Mouse (Mus musculus) forebrain, embryonic 14.5 days (tissue): Measurements from ENCODE around the gene Wdr78. TPM values are rescaled to one million over a fixed set of nuclear protein-coding genes. Genes with fewer than 3 reads are reported as not detected.

Experiments used
- ATAC-seq: fragments of 200-750 bp; cut with Nextera tagmentation; 2 replicates; pipeline ENCODE4 v1.8.0; 2017; ENCODE audit warnings: mild to moderate bottlenecking, moderate library complexity
- DNase-seq: peaks from one replicate; pipeline ENCODE4 v3.0.0-alpha.2; 2015; ENCODE audit warnings: low spot score
- H3K27ac ChIP-seq: fragments of 300-500 bp; sonication (generic); 2 replicates; pipeline ENCODE4 v1.5.1; 2014; ENCODE audit warnings: low read depth, mild to moderate bottlenecking, control low read depth, low read length, moderate library complexity
- H3K27me3 ChIP-seq: fragments of 300-500 bp; sonication (generic); replicated peaks from 2 replicates; pipeline ENCODE4 v1.6.1; 2014; ENCODE audit warnings: low read length, control low read depth, mixed read lengths; ENCODE audit not compliant: control insufficient read depth, insufficient read depth
- H3K36me3 ChIP-seq: fragments of 300-500 bp; sonication (generic); 2 replicates; pipeline ENCODE4 v1.6.1; 2014; ENCODE audit warnings: low read length, control low read depth; ENCODE audit not compliant: control insufficient read depth, insufficient read depth
- H3K4me1 ChIP-seq: fragments of 300-500 bp; sonication (generic); 2 replicates; pipeline ENCODE4 v1.6.1; 2014; ENCODE audit warnings: antibody characterized with exemption, low read length, control low read depth; ENCODE audit not compliant: control insufficient read depth, insufficient read depth
- H3K4me2 ChIP-seq: fragments of 300-500 bp; sonication (generic); 2 replicates; pipeline ENCODE4 v1.6.1; 2014; ENCODE audit warnings: mild to moderate bottlenecking, control low read depth, low read length
- H3K4me3 ChIP-seq: fragments of 300-500 bp; sonication (generic); 2 replicates; pipeline ENCODE4 v1.5.1; 2014; ENCODE audit warnings: low read depth, low read length, control low read depth
- H3K9ac ChIP-seq: fragments of 300-500 bp; sonication (generic); 2 replicates; pipeline ENCODE4 v1.6.1; 2014; ENCODE audit warnings: mild to moderate bottlenecking, low read length, control low read depth, moderate library complexity
- H3K9me3 ChIP-seq: fragments of 300-500 bp; sonication (generic); replicated peaks from 2 replicates; pipeline ENCODE4 v1.6.1; 2016; ENCODE audit warnings: low read length, control low read depth, mixed read lengths; ENCODE audit not compliant: control insufficient read depth
- WGBS: fragments of 180-500 bp; shearing (Covaris S2); extraction: QIAGEN DNeasy Blood & Tissue Kit; methylation state at CpG from one replicate; pipeline ENCODE4 v1.1.7; 2014; 5-methylcytosine and 5-hydroxymethylcytosine counted together
- polyA plus RNA-seq: library from polyadenylated mRNA; unstranded; fragments of >200 nt; fragmentation: Nextera tagmentation; extraction: Ambion mirVana; gene quantifications from 2 replicates; pipeline ENCODE4 v1.2.1, GENCODE M21; 2014

Wdr78 gene
- 3.4 and 5.3 TPM in 2 replicates for polyA plus RNA-seq

GRCm38 (mm10) chr4:103114184-103115111 is at the start of gene Wdr78, which contains the start of gene Mier1:
Gene Wdr78, minus strand, starts transcription at chr4:103114555.
Gene Mier1, plus strand, starts transcription at chr4:103114390.
- Histone ChIP-seq H3K4me2 (peak within 1 kb of the TSS; percentile 77), H3K27me3 (no peaks in the 10 kb centered on the region), H3K36me3 (0 out of 2 replicates have a peak, but pooled peaks cover 4% of the 10 kb centered on the region), H3K27ac (peak within 1 kb of the TSS; percentile 100), H3K4me1 (peaks cover 16% of the 10 kb centered on the region), H3K9me3 (no peaks in the 10 kb centered on the region), H3K9ac (peak within 1 kb of the TSS; percentile 85), H3K4me3 (peak within 1 kb of the TSS; percentile 79)
- WGBS, result under 1% methylated on average over 72 of the region's 90 CpGs
- DNase-seq (peak; percentile 98), ATAC-seq (peak; percentile 98)

- 93% methylated on average over 4 of the region's 4 CpGs for WGBS
Measured at GRCm38 (mm10) chr4:103158781-103159180, 44.4 kb upstream of the Wdr78 start.

DNA sequence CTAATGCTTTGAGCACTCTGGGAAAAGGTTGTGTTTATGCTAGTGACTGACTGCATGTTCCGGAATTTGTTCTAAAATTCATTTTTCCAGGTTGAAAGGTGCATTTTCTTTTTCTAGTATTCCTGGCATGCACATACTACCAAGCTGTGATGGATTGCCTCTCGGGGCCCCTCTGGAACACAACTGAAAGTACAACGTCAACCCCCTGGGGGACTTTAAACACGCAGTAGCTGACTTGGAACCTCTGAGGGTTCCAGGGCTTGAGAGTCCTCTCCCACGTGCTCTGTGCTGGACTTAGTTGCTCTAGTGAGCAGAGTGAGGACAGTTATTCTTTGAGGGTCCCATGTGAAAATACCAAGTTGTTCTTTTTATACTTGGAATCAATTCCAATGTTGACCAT is 37.6 kb upstream of the Wdr78 start:
- 92% methylated on average over 5 of the region's 5 CpGs for WGBS

More at GRCm38 (mm10) chr4:103158781-103159180, 44.4 kb upstream of the Wdr78 start:
- DNase-seq (no peak), ATAC-seq (no peak)
- H3K9me3 ChIP-seq, result no peaks in the 10 kb centered on the region
- no peak overlapping the region for H3K4me2 ChIP-seq
- H3K4me1 ChIP-seq, result no peaks in the 10 kb centered on the region
- peaks cover 62% of the 10 kb centered on the region for H3K36me3 ChIP-seq
- H3K27ac ChIP-seq, result no peak overlapping the region
- no peaks in the 10 kb centered on the region for H3K27me3 ChIP-seq
- no peak overlapping the region for H3K9ac ChIP-seq
- H3K4me3 ChIP-seq, result no peak overlapping the region

DNA sequence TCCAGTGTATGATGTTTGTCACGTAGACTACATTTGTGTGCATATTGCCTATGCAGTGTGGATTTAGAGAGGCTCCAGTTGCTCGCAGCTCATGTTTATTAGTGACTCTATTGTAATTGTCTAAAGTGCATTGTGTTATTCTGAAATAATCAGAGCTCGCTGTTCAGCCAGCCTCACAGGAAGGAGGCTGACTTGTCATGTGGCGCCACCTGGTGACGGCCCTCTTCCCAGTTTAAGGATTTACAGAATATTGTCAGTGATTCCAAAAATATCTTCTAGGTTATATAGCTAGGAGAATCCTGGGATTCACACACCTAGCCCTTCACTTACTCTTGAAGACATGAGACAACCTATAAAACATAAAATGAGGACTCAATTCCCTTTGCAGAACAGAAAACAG is 32.0 kb upstream of the Wdr78 start:
- Histone ChIP-seq H3K4me2 (no peak overlapping the region), H3K4me3 (no peak overlapping the region), H3K27me3 (no peaks in the 10 kb centered on the region), H3K27ac (no peak overlapping the region), H3K36me3 (peaks cover 53% of the 10 kb centered on the region), H3K9me3 (no peaks in the 10 kb centered on the region), H3K4me1 (no peaks in the 10 kb centered on the region), H3K9ac (no peak overlapping the region)
- WGBS, result 27% methylated on average over 5 of the region's 5 CpGs
- peak; percentile 55; the same call in 1 of the 2 replicates for ATAC-seq
- peak; percentile 84 for DNase-seq

More for the DNA sequence above, 37.6 kb upstream of the Wdr78 start:
- Histone ChIP-seq H3K4me3 (no peak overlapping the region), H3K27ac (no peak overlapping the region), H3K36me3 (peaks cover 66% of the 10 kb centered on the region), H3K9ac (no peak overlapping the region), H3K9me3 (no peaks in the 10 kb centered on the region), H3K27me3 (no peaks in the 10 kb centered on the region), H3K4me1 (no peaks in the 10 kb centered on the region), H3K4me2 (no peak overlapping the region)
- DNase-seq (no peak), ATAC-seq (no peak)

DNA sequence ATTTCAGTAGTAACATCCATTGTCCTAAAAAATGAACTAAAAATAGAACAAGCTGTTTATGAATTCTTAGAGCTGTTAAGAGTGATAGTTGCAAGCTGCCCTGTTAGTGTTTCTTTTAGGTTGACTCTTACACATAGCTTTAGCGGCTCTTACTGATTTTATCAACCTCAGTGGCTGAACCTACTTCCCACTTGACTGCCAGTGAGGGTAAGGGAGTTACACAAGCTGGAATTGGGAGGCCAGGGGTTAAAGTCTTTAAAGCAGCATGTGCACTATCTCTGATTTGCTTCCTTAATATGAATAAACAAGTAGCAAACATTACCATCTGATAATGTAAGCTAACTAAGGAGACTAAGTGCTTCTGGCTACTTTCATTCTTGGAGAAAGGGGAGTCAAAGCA is 22.6 kb upstream of the Wdr78 start:
- ATAC-seq (no peak), DNase-seq (no peak)
- Histone ChIP-seq H3K4me2 (no peak overlapping the region), H3K4me1 (no peaks in the 10 kb centered on the region), H3K9me3 (no peaks in the 10 kb centered on the region), H3K9ac (no peak overlapping the region), H3K36me3 (peaks cover 31% of the 10 kb centered on the region), H3K4me3 (no peak overlapping the region), H3K27ac (no peak overlapping the region), H3K27me3 (no peaks in the 10 kb centered on the region)
- WGBS, result 92% methylated on average over 1 of the region's 1 CpGs

DNA sequence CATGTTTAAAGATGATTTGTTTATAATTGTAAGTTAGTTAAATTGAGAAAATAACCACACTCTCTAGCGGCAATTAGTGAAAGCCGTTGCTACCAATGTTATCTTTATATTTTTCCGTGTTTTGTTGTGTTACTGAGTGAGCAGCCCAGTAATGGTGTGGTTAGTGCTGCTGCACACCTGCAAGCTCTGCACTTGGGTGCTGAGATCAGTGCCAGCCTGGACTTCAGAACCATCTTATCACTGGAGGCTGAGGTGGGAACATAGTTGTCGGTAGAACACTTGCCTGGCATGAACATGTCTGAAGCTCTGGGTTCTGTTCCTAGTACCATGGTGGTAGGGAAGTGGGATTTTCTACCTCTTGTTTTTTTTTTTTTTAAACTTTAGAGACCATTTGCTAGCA is 12.2 kb upstream of the Wdr78 start:
- no peak overlapping the region for H3K4me3 ChIP-seq
- no peak overlapping the region for H3K4me2 ChIP-seq
- H3K27ac ChIP-seq, result no peak overlapping the region
- H3K4me1 ChIP-seq, result no peaks in the 10 kb centered on the region
- no peaks in the 10 kb centered on the region for H3K27me3 ChIP-seq
- DNase-seq, result no peak
- H3K9me3 ChIP-seq, result no peaks in the 10 kb centered on the region
- no peak for ATAC-seq
- peaks cover 8% of the 10 kb centered on the region for H3K36me3 ChIP-seq
- H3K9ac ChIP-seq, result no peak overlapping the region
- WGBS, result 93% methylated on average over 4 of the region's 4 CpGs

DNA sequence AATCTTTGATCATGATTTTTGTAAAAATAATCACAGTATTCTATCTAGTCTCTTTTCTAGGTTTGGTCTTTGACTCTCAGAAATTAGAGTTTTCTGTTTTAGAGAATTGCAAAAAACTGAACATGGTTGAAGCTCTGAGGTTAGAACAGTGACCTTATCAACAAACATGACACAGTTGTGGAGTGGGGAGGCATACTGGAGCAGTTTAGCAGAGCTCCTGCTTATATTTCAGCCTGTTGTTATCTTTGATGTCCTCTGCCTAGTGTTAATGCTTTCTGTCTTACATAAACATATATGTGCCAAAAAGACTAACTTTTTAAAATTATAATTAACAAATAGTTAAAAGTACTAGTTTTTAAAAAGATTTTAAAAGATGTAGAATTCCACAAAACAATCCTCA is 9.3 kb upstream of the Wdr78 start:
- no peak overlapping the region for H3K27ac ChIP-seq
- no peak for DNase-seq

DNA sequence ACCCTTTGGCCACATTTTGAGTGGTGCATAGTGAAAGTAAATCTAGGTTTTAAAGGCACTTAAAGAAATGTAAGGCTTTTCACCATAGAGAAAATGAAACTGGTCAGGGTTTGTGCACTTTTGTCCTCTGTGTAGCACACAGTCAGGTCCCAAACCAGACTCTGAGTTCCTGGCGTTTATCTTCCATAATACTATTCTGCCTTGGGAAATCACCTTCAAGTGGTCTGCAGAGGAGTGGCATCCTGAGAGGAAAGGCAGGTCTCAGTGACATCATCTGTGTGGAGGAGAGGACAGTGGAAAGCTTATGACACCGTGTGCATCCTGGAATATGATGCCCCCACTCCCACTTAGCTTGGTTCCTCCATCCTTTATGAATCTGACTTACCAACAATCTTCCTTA is 8.7 kb upstream of the Wdr78 start:
- no peaks in the 10 kb centered on the region for H3K9me3 ChIP-seq
- no peak for DNase-seq
- peaks cover 9% of the 10 kb centered on the region; the same call in 1 of the 2 replicates for H3K4me1 ChIP-seq
- H3K27ac ChIP-seq, result no peak overlapping the region
- H3K4me2 ChIP-seq, result no peak overlapping the region
- no peak for ATAC-seq
- H3K9ac ChIP-seq, result no peak overlapping the region
- no peaks in the 10 kb centered on the region for H3K36me3 ChIP-seq
- no peak overlapping the region for H3K4me3 ChIP-seq
- no peaks in the 10 kb centered on the region for H3K27me3 ChIP-seq
- WGBS, result 77% methylated on average over 2 of the region's 2 CpGs

More for the DNA sequence above, 9.3 kb upstream of the Wdr78 start:
- H3K36me3 ChIP-seq, result no peaks in the 10 kb centered on the region
- H3K9ac ChIP-seq, result no peak overlapping the region
- peaks cover 9% of the 10 kb centered on the region; the same call in 1 of the 2 replicates for H3K4me1 ChIP-seq
- H3K27me3 ChIP-seq, result no peaks in the 10 kb centered on the region
- no peak for ATAC-seq
- H3K4me3 ChIP-seq, result no peak overlapping the region
- H3K4me2 ChIP-seq, result no peak overlapping the region
- no peaks in the 10 kb centered on the region for H3K9me3 ChIP-seq

DNA sequence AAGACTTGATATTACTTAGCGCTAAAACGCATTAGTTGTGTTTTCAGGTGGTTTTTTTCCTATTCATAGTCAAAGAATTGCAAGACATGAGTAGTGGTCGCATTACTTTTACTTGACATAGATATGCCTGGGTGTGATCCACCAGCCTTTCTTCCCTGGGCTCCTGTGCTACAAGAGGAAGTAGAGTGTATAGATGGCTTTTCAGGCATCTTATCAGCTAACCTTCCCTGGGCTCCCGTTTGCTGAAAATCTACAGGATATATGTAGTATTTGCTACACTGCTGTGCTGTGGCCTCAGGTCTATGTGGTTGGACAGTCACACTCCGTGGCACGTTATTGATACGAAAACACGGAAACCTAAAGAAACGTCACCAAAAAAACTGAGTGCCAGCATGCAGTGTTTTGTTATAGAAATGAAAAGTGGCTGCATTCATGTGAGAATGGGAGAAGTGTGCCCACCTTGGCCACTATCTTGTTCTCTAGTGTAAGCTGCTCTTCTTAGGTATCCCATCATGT is 6.6 kb upstream of the Wdr78 start:
- no peak for DNase-seq
- no peak overlapping the region for H3K4me3 ChIP-seq
- H3K4me2 ChIP-seq, result peak overlapping the region; percentile 89; the same call in 1 of the 2 replicates
- no peaks in the 10 kb centered on the region for H3K9me3 ChIP-seq
- no peaks in the 10 kb centered on the region for H3K27me3 ChIP-seq
- H3K27ac ChIP-seq, result no peak overlapping the region
- WGBS, result 83% methylated on average over 9 of the region's 9 CpGs
- H3K36me3 ChIP-seq, result 0 out of 2 replicates have a peak, but pooled peaks cover 4% of the 10 kb centered on the region
- H3K4me1 ChIP-seq, result peaks cover 9% of the 10 kb centered on the region; the same call in 1 of the 2 replicates
- ATAC-seq, result no peak
- no peak overlapping the region for H3K9ac ChIP-seq
